Mouse (Mus musculus) frontal cortex, postnatal 36 days (tissue): ENCODE results near the gene Snrpd2.

ENCODE experiments used
- DNase-seq, 2 experiments: peaks; one replicate each; pipeline ENCODE4 v3.0.0; 2022; ENCODE audit warnings: low spot score in 2 of 2

Snrpd2 gene

GRCm38 (mm10) chr7:19178035-19178434 is 28.5 kb downstream of the Snrpd2 start:
- DNase-seq = peak; percentile 50 to 52

GRCm38 (mm10) chr7:19178443-19179092 is 29.0 kb downstream of the Snrpd2 start:
- DNase-seq = peak; percentile 84 to 89

GRCm38 (mm10) chr7:19179173-19179572 is 29.7 kb downstream of the Snrpd2 start:
- peak; percentile 52 to 72 for DNase-seq

GRCm38 (mm10) chr7:19179936-19180335 is 30.4 kb downstream of the Snrpd2 start:
- DNase-seq = no peak

GRCm38 (mm10) chr7:19180862-19181429 is 31.4 kb downstream of the Snrpd2 start:
- no peak for DNase-seq

- DNase-seq = no peak
These were observed 34.7 kb downstream of the Snrpd2 start for GRCm38 (mm10) chr7:19184250-19184649.

- DNase-seq = no peak
These were observed 35.2 kb downstream of the Snrpd2 start for GRCm38 (mm10) chr7:19184758-19185157.

- no peak for DNase-seq
These were observed 45.2 kb downstream of the Snrpd2 start for GRCm38 (mm10) chr7:19194676-19195075.

GRCm38 (mm10) chr7:19196676-19197075 is 47.2 kb downstream of the Snrpd2 start:
- peak; percentile 44 to 46 for DNase-seq

GRCm38 (mm10) chr7:19197985-19198384 is 48.5 kb downstream of the Snrpd2 start:
- DNase-seq = no peak

- no peak for DNase-seq
These were observed 52.1 kb downstream of the Snrpd2 start for GRCm38 (mm10) chr7:19201660-19202059.

- no peak for DNase-seq
These were observed 52.7 kb downstream of the Snrpd2 start for GRCm38 (mm10) chr7:19202065-19202850.
